Mouse (Mus musculus) layer of hippocampus, postnatal 25 days (tissue): Measurements from ENCODE around the gene Hes7. TPM values are rescaled to one million over a fixed set of nuclear protein-coding genes. Genes with fewer than 3 reads are reported as not detected.

Experiments used
- DNase-seq, 2 experiments: peaks; one replicate each; pipeline ENCODE4 v3.0.0; 2022; ENCODE audit warnings: mixed read lengths in 2 of 2, low spot score in 1 of 2; ENCODE audit errors: extremely low spot score in 1 of 2
- total RNA-seq, 2 experiments: library from RNA; stranded (reverse); gene quantifications; 2 replicates each; pipeline ENCODE4 v1.2.3; 2021

The Hes7 gene
- under 1 TPM; 0.80 to 0.96 TPM for total RNA-seq

GRCm38 (mm10) chr11:69120221-69121000, at the start of gene Hes7:
TSS of gene Hes7 (plus strand) at chr11:69120404.
- DNase-seq: no peak

GRCm38 (mm10) chr11:69070590-69071222, 49.5 kb upstream of the Hes7 start, which contains the start of gene Tmem107:
TSS of gene Tmem107 (plus strand) at chr11:69070806.
- peak; percentile 82 to 91 for DNase-seq

- no peak for DNase-seq
These were observed 48.9 kb upstream of the Hes7 start for GRCm38 (mm10) chr11:69071262-69071661.

- no peak for DNase-seq
These were observed 48.0 kb upstream of the Hes7 start for GRCm38 (mm10) chr11:69072234-69072633.

GRCm38 (mm10) chr11:69072666-69073064, 47.5 kb upstream of the Hes7 start:
- no peak for DNase-seq

GRCm38 (mm10) chr11:69073065-69073888, 46.9 kb upstream of the Hes7 start:
- peak in 1 of 2 experiments; percentile 68 for DNase-seq

- no peak for DNase-seq
These were observed 46.0 kb upstream of the Hes7 start for GRCm38 (mm10) chr11:69073951-69074775.

GRCm38 (mm10) chr11:69074776-69075069, 45.5 kb upstream of the Hes7 start:
- no peak for DNase-seq

GRCm38 (mm10) chr11:69075764-69076479, 44.3 kb upstream of the Hes7 start:
- no peak for DNase-seq

- DNase-seq: no peak
These were observed 43.6 kb upstream of the Hes7 start for GRCm38 (mm10) chr11:69076572-69076971.

GRCm38 (mm10) chr11:69077316-69077715, 42.9 kb upstream of the Hes7 start:
- no peak for DNase-seq

GRCm38 (mm10) chr11:69078041-69078440, 42.2 kb upstream of the Hes7 start:
- DNase-seq: no peak

GRCm38 (mm10) chr11:69078805-69079438, 41.3 kb upstream of the Hes7 start:
- no peak for DNase-seq

- no peak for DNase-seq
These were observed 39.9 kb upstream of the Hes7 start for GRCm38 (mm10) chr11:69080102-69080854.

GRCm38 (mm10) chr11:69080855-69081222, 39.4 kb upstream of the Hes7 start:
- no peak for DNase-seq

GRCm38 (mm10) chr11:69081613-69082012, 38.6 kb upstream of the Hes7 start:
- no peak for DNase-seq

- no peak for DNase-seq
These were observed 34.6 kb upstream of the Hes7 start for GRCm38 (mm10) chr11:69085608-69086007.

- no peak for DNase-seq
These were observed 33.8 kb upstream of the Hes7 start for GRCm38 (mm10) chr11:69086390-69086789.

- DNase-seq: no peak
These were observed 33.1 kb upstream of the Hes7 start for GRCm38 (mm10) chr11:69087082-69087481.
